23 mouse cellular contexts compared by ENCODE assay signal in the genomic region with DNA sequence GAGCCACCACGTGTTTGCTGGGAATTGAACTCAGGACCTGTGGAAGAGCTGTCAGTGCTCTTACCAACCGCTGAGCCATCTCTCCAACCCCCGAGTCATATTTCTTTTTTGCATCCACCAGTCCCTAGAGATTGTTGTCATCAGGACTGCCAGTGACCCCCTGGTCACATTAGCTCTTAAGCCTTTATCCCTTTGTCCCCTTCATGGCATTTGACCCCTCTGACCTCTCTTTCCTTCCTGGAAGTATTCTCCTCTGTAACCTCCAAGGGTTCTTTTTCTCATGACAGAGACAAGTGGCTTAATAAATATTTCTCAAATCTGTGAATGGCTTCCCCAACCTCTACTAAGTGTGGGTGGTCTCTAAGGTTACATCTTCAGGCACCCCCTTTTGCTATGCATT.
"Had no signal": no experiment of that assay in that cellular context is flagged by ENCODE, and none has a peak within 500 bp of the region (broad histone marks: within the 10 kb centered on the region; RNA-seq: fewer than 3 reads in every experiment).

No protein-coding gene starts in this region.

- H3K27ac ChIP-seq: intestine, embryonic 15.5 days; layer of hippocampus, adult 2 months; limb, embryonic 10.5 days; limb, embryonic 13.5 days; liver, embryonic 12.5 days; liver, embryonic 15.5 days; lung, embryonic 15.5 days; midbrain, embryonic 12.5 days; midbrain, embryonic 15.5 days; neural tube, embryonic 13.5 days; stomach, postnatal 0 days had no signal

- DNase-seq: layer of hippocampus, adult 9-11 months; liver; lung, adult 18-20 months; lung, postnatal 10 days; lung, postnatal 36 days; right cerebral cortex, adult 18-20 months; right cerebral cortex, postnatal 14 days; right cerebral cortex, postnatal 4 days; thymus, adult 2 months; thymus, postnatal 14 days had no signal

- H3K9ac ChIP-seq: intestine, embryonic 15.5 days; limb, embryonic 13.5 days; liver, embryonic 12.5 days; liver, embryonic 15.5 days; lung, embryonic 15.5 days; midbrain, embryonic 12.5 days; midbrain, embryonic 15.5 days had no signal

- H3K36me3 ChIP-seq: intestine, embryonic 15.5 days; limb, embryonic 10.5 days; limb, embryonic 13.5 days; liver, embryonic 12.5 days; liver, embryonic 15.5 days; lung, embryonic 15.5 days; midbrain, embryonic 12.5 days; midbrain, embryonic 15.5 days; neural tube, embryonic 13.5 days had no signal

- H3K4me2 ChIP-seq: intestine, embryonic 15.5 days; limb, embryonic 13.5 days; liver, embryonic 12.5 days; liver, embryonic 15.5 days; lung, embryonic 15.5 days; midbrain, embryonic 12.5 days; midbrain, embryonic 15.5 days; neural tube, embryonic 13.5 days had no signal

- H3K27me3 ChIP-seq: intestine, embryonic 15.5 days; limb, embryonic 13.5 days; lung, embryonic 15.5 days; midbrain, embryonic 12.5 days; midbrain, embryonic 15.5 days; neural tube, embryonic 13.5 days had no signal

- ATAC-seq: intestine, embryonic 15.5 days; liver, embryonic 12.5 days; midbrain, embryonic 15.5 days had no signal

- H3K4me3 ChIP-seq: intestine, embryonic 15.5 days; layer of hippocampus, adult 2 months; limb, embryonic 10.5 days; limb, embryonic 13.5 days; liver, embryonic 12.5 days; liver, embryonic 15.5 days; lung, embryonic 15.5 days; megakaryocyte, embryonic 14.5 days; midbrain, embryonic 12.5 days; midbrain, embryonic 15.5 days; myocyte; neural tube, embryonic 13.5 days had no signal

- H3K4me1 ChIP-seq: intestine, embryonic 15.5 days; limb, embryonic 10.5 days; limb, embryonic 13.5 days; liver, embryonic 12.5 days; liver, embryonic 15.5 days; lung, embryonic 15.5 days; midbrain, embryonic 12.5 days; midbrain, embryonic 15.5 days; neural tube, embryonic 13.5 days had no signal

- H3K9me3 ChIP-seq: intestine, embryonic 15.5 days; limb, embryonic 10.5 days; limb, embryonic 13.5 days; liver, embryonic 12.5 days; liver, embryonic 15.5 days; lung, embryonic 15.5 days; midbrain, embryonic 12.5 days; midbrain, embryonic 15.5 days; neural tube, embryonic 13.5 days had no signal
